Mouse (Mus musculus) c-Kit-positive CD71-positive TER-119-positive erythroid progenitor cells, embryonic 14.5 days (primary cell): ENCODE data around the gene Igfals.

ENCODE experiments used
- DNase-seq: peaks from one replicate; pipeline ENCODE4 v3.0.0-alpha.2; 2013; ENCODE audit warnings: low spot score

Gene Igfals

GRCm38 (mm10) chr17:24865776-24866175 lies at the start of gene Igfals:
Gene Igfals, plus strand, starts transcription at chr17:24865997.
- DNase-seq: no peak

- DNase-seq: no peak
These were observed 48.3 kb upstream of the Igfals start for GRCm38 (mm10) chr17:24817503-24817902.

- DNase-seq: no peak
These were observed 47.6 kb upstream of the Igfals start for GRCm38 (mm10) chr17:24818172-24818571.

GRCm38 (mm10) chr17:24819469-24819868 lies 46.3 kb upstream of the Igfals start:
- no peak for DNase-seq

GRCm38 (mm10) chr17:24821351-24822280 lies 44.2 kb upstream of the Igfals start:
- no peak for DNase-seq

- DNase-seq: no peak
These were observed 26.0 kb upstream of the Igfals start, which contains the start of gene Hagh for GRCm38 (mm10) chr17:24839842-24840241. Gene Hagh, plus strand, starts transcription at chr17:24840143.

- no peak for DNase-seq
These were observed 25.5 kb upstream of the Igfals start for GRCm38 (mm10) chr17:24840341-24840740.

GRCm38 (mm10) chr17:24841133-24841532 lies 24.7 kb upstream of the Igfals start:
- no peak for DNase-seq

GRCm38 (mm10) chr17:24842631-24843030 lies 23.2 kb upstream of the Igfals start:
- no peak for DNase-seq

GRCm38 (mm10) chr17:24844525-24844924 lies 21.3 kb upstream of the Igfals start:
- no peak for DNase-seq

- no peak for DNase-seq
These were observed 18.4 kb upstream of the Igfals start for GRCm38 (mm10) chr17:24847386-24847785.

GRCm38 (mm10) chr17:24848600-24849031 lies 17.2 kb upstream of the Igfals start:
- peak; percentile 79 for DNase-seq

GRCm38 (mm10) chr17:24849733-24850064 lies 16.1 kb upstream of the Igfals start:
- no peak for DNase-seq

- DNase-seq: peak; percentile 98
These were observed 15.6 kb upstream of the Igfals start, which contains the start of gene Fahd1 for GRCm38 (mm10) chr17:24850065-24850772. Gene Fahd1, minus strand, starts transcription at chr17:24850364.

GRCm38 (mm10) chr17:24850773-24851127 lies 15.0 kb upstream of the Igfals start:
- DNase-seq: no peak

GRCm38 (mm10) chr17:24851381-24852125 lies 14.2 kb upstream of the Igfals start:
- no peak for DNase-seq

GRCm38 (mm10) chr17:24855838-24856464 lies 9.8 kb upstream of the Igfals start:
- no peak for DNase-seq

GRCm38 (mm10) chr17:24856589-24856988 lies 9.2 kb upstream of the Igfals start:
- no peak for DNase-seq

- no peak for DNase-seq
These were observed 7.8 kb upstream of the Igfals start for GRCm38 (mm10) chr17:24857831-24858470.

- peak; percentile 87 for DNase-seq
These were observed 6.8 kb upstream of the Igfals start for GRCm38 (mm10) chr17:24858967-24859366.

GRCm38 (mm10) chr17:24860076-24860475 lies 5.7 kb upstream of the Igfals start:
- no peak for DNase-seq
